Mouse (Mus musculus) liver, embryonic 11.5 days (tissue): ENCODE measurements around the gene H2-T3. TPM values are rescaled to one million over a fixed set of nuclear protein-coding genes. Genes with fewer than 3 reads are reported as not detected.
"Not testable (repeated sequence)": the region's sequence is repeated elsewhere in the genome, so short reads cannot be mapped to it uniquely, and the experiment has no call there.

Experiments used
- ATAC-seq: fragments of 200-750 bp; cut with Nextera tagmentation; replicated peaks from 2 replicates; pipeline ENCODE4 v1.8.0; 2017; ENCODE audit warnings: moderate number of reproducible peaks, mild to moderate bottlenecking, moderate TSS enrichment, moderate library complexity; ENCODE audit not compliant: low FRiP score
- DNase-seq: peaks from one replicate; pipeline ENCODE4 v3.0.0-alpha.2; 2017; ENCODE audit warnings: low spot score
- H3K27ac ChIP-seq: fragments of 300-500 bp; sonication (generic); 2 replicates; pipeline ENCODE4 v1.5.1; 2014; ENCODE audit warnings: mild to moderate bottlenecking, low read depth, low read length, control low read depth
- H3K27me3 ChIP-seq: fragments of 300-500 bp; sonication (generic); replicated peaks from 2 replicates; pipeline ENCODE4 v1.6.1; 2014; ENCODE audit warnings: low read length, mixed read lengths; ENCODE audit not compliant: control insufficient read depth, insufficient read depth
- H3K36me3 ChIP-seq: fragments of 300-500 bp; sonication (generic); 2 replicates; pipeline ENCODE4 v1.6.1; 2014; ENCODE audit warnings: mild to moderate bottlenecking, low read length, moderate library complexity, mixed read lengths; ENCODE audit not compliant: control insufficient read depth, insufficient read depth
- H3K4me1 ChIP-seq: fragments of 300-500 bp; sonication (generic); replicated peaks from 2 replicates; pipeline ENCODE4 v1.6.1; 2014; ENCODE audit warnings: low read length, mixed read lengths; ENCODE audit not compliant: control insufficient read depth, insufficient read depth
- H3K4me2 ChIP-seq: fragments of 300-500 bp; sonication (generic); 2 replicates; pipeline ENCODE4 v1.6.1; 2014; ENCODE audit warnings: mild to moderate bottlenecking, control low read depth, moderate library complexity
- H3K4me3 ChIP-seq: fragments of 300-500 bp; sonication (generic); 2 replicates; pipeline ENCODE4 v1.5.1; 2014; ENCODE audit warnings: low read depth, low read length, control low read depth
- H3K9ac ChIP-seq: fragments of 300-500 bp; sonication (generic); 2 replicates; pipeline ENCODE4 v1.6.1; 2014; ENCODE audit warnings: low read depth, low read length, control low read depth
- H3K9me3 ChIP-seq: fragments of 300-500 bp; sonication (generic); 2 replicates; pipeline ENCODE4 v1.6.1; 2016; ENCODE audit warnings: low read length, inconsistent platforms, mixed read lengths; ENCODE audit not compliant: control insufficient read depth
- WGBS: fragments of 180-500 bp; shearing (Covaris S2); extraction: QIAGEN DNeasy Blood & Tissue Kit; methylation state at CpG from one replicate; pipeline ENCODE4 v1.1.7; 2014; 5-methylcytosine and 5-hydroxymethylcytosine counted together
- polyA plus RNA-seq: library from polyadenylated mRNA; unstranded; fragments of >200 nt; fragmentation: Nextera tagmentation; extraction: Ambion mirVana; gene quantifications from 2 replicates; pipeline ENCODE4 v1.2.1, GENCODE M21; 2014

Gene H2-T3
- polyA plus RNA-seq, 1 experiment from 2014 or later = not detected

DNA sequence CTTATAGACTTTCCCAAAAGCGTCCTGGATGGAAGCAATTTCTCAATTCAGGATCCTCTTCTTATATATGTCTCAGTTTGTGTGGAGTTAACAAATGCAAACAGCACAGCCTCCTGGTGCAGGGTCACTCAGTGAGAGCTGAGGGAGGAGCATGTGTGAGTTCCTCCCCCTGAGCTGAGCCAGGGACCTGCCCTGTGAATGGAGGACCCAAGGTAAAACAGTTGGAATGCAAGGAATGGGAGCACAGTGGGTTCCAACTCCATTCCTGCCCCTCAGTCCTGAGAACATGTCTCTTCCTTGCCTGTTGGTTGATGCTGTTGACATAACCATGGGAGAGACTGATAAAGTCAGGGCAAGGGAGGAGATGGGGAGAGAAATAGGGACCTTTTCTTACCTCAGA, 21.0 kb downstream of the H2-T3 start:
- not testable (repeated sequence) for H3K9me3 ChIP-seq, H3K4me1 ChIP-seq, H3K9ac ChIP-seq, H3K4me2 ChIP-seq, H3K27ac ChIP-seq, H3K36me3 ChIP-seq, ATAC-seq, DNase-seq, H3K4me3 ChIP-seq
- no CpG with 5 or more reads among the region's 1 CpGs for WGBS
- H3K27me3 ChIP-seq = peaks cover 53% of the 10 kb centered on the region

GRCm38 (mm10) chr17:36168039-36168652, 21.9 kb downstream of the H2-T3 start, which contains the start of gene Gm8909:
Gm8909 (minus strand) TSS chr17:36168537.
- Histone ChIP-seq H3K27ac (no peak within 1 kb of the TSS), H3K36me3 (no peaks in the 10 kb centered on the region), H3K27me3 (peaks cover 60% of the 10 kb centered on the region), H3K4me3 (peak within 1 kb of the TSS; percentile 42), H3K9me3 (no peaks in the 10 kb centered on the region), H3K4me1 (0 out of 2 replicates have a peak, but pooled peaks cover 3% of the 10 kb centered on the region), H3K9ac (no peak within 1 kb of the TSS), H3K4me2 (peak within 1 kb of the TSS; percentile 48)
- ATAC-seq = no peak
- WGBS = 4% methylated on average over 63 of the region's 63 CpGs
- no peak for DNase-seq

DNA sequence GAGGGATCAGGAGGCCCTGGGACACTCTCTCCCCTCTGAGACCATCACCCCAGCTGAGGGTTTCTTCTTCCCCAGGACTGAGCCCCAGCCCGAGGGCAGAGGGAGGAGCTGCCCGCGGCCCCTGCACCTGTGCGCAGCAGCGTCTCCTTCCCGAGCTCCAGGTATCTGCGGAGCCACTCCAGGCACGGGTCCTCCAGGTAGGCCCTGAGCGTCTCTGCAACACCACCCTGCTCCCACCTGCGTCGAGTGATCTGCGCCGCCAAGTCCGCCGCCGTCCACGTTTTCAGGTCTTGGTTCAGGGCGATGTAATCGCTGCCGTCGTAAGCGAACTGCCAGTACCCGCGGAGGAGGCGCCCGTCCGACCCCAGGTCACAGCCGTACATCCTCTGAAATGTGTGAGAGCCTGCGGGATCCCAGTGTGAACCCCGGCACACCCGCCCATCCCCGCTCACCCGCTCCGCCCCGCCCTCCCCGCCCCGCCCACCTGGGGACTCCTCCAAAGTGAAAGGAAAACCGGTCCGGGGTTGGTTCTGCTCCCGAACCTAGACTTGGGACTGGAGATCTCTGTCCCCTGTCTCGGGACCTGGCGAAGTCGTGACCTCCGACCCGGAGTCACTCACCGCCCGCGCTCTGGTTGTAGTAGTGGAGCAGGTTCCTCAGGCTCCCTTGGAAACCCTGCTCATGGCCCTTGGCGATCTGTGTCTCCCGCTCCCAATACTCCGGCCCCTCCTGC, 22.6 kb downstream of the H2-T3 start:
- Histone ChIP-seq H3K36me3 (no peaks in the 10 kb centered on the region), H3K4me1 (0 out of 2 replicates have a peak, but pooled peaks cover 3% of the 10 kb centered on the region), H3K9ac (no peak overlapping the region), H3K27ac (no peak overlapping the region), H3K9me3 (no peaks in the 10 kb centered on the region), H3K4me2 (peak overlapping the region; percentile 48), H3K27me3 (peaks cover 66% of the 10 kb centered on the region), H3K4me3 (peak overlapping the region; percentile 42)
- 3% methylated on average over 49 of the region's 51 CpGs for WGBS
- ATAC-seq = no peak; the same call in 1 of the 2 replicates
- DNase-seq = no peak

DNA sequence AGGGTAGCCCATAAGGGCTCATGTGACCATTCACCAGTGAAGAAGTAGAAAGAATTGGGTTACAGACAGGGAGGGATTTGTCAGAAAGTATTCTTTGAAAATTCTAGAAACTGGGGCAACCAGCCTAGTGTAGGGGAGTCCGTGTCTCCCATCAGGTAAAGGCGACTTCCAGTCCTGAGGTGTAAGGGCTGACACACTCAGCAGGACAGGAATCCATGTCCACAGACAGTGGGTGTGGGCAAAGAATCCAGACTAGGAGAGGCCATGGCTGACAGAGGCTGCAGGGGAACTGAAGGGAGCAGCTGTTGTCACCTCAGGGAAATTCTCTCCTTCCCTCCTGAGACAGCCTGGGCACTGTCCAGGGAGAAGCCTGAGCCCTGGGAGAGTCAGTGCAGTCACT, 23.2 kb downstream of the H2-T3 start:
- H3K27ac ChIP-seq, H3K4me2 ChIP-seq, H3K9ac ChIP-seq, H3K4me1 ChIP-seq, ATAC-seq, H3K9me3 ChIP-seq, DNase-seq, H3K36me3 ChIP-seq, H3K4me3 ChIP-seq: not testable (repeated sequence)
- WGBS = 21% methylated on average over 2 of the region's 2 CpGs
- H3K27me3 ChIP-seq = peaks cover 71% of the 10 kb centered on the region

DNA sequence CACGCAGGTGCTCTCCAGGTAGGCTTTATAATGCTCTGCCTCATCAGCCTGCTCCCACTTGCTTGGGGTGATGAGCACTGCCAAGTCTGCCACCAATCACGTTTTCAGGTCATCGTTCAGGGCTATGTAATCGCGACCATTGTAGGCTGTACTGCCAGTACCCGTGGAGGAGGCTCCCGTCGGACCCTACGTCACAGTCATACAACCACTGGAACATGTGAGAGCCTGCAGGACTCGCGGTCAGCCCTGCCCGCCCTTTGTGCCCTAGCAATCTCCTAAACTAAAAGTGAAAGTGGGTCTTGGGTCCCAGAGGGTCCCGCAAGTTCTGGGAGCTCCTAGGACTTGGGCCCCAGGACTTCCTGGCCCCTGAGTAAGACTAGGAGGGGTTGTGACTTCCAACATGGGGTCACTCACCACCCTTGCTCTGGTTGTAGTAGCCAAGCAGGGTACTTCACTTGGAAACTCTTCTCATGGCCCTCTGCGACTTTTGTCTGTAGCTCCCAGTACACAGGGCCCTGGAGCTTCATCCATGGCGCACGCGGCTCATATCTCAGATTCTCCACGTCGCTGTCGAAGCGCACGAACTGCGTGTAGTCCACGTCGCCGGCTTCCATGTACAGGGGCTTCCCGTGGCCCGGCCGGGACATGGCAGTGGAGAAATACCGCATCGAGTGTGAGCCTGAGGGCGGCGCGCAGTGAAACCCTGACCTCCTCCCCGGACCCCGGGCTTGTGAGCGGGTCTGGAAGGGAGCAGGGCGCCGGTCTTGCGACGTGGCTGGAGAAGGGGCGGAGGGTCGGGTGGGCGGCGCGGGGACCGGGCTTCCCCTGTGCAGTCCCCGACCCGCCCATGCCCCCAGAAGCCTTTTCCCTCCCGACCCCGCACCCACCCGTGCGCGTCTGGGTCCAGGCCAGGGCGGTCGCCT, 28.7 kb downstream of the H2-T3 start:
- WGBS = 4% methylated on average over 44 of the region's 56 CpGs
- H3K36me3 ChIP-seq = no peaks in the 10 kb centered on the region
- H3K4me2 ChIP-seq = peak overlapping the region; percentile 42
- peak overlapping the region; percentile 24 for H3K4me3 ChIP-seq
- peaks cover 67% of the 10 kb centered on the region for H3K27me3 ChIP-seq
- ATAC-seq (no peak), DNase-seq (peak; percentile 38)
- H3K9me3 ChIP-seq = no peaks in the 10 kb centered on the region
- no peak overlapping the region for H3K27ac ChIP-seq
- no peaks in the 10 kb centered on the region for H3K4me1 ChIP-seq
- H3K9ac ChIP-seq = no peak overlapping the region

GRCm38 (mm10) chr17:36158264-36158663, 31.8 kb downstream of the H2-T3 start:
- not testable (repeated sequence) for H3K36me3 ChIP-seq, H3K4me1 ChIP-seq, H3K9ac ChIP-seq, ATAC-seq, H3K27ac ChIP-seq, H3K4me3 ChIP-seq, H3K9me3 ChIP-seq, H3K4me2 ChIP-seq
- H3K27me3 ChIP-seq = peaks cover 62% of the 10 kb centered on the region
- peak; percentile 26 for DNase-seq
- 12% methylated on average over 11 of the region's 11 CpGs for WGBS

DNA sequence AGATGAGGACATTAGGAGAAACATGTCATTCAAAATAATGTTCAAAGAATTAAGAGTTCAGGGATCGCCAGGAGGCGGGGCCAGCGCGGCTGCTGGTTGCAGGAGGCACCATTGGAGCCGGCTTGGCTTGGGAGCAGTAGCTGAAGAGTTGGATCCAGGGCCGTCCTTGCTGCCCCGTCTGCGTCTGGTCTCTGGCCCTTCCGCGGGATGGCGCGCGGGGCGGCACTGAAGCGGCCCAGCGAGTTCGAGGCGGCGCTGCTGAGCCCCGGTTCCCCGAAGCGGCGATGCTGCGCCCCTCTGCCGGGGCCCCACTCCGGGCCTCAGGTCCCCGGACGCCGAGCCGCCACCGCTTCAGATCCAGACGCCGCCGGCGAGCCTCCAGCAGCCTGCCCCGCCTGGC, 32.3 kb downstream of the H2-T3 start:
- ATAC-seq, H3K4me1 ChIP-seq: not testable (repeated sequence)

GRCm38 (mm10) chr17:36154271-36155149, 35.6 kb downstream of the H2-T3 start:
- Histone ChIP-seq H3K9ac (no peak overlapping the region), H3K4me3 (no peak overlapping the region), H3K36me3 (no peaks in the 10 kb centered on the region), H3K27me3 (peaks cover 46% of the 10 kb centered on the region), H3K9me3 (no peaks in the 10 kb centered on the region), H3K4me1 (no peaks in the 10 kb centered on the region), H3K27ac (no peak overlapping the region), H3K4me2 (no peak overlapping the region)
- WGBS = 17% methylated on average over 3 of the region's 3 CpGs
- no peak for ATAC-seq
- DNase-seq = no peak

More for the DNA sequence above, 32.3 kb downstream of the H2-T3 start:
- not testable (repeated sequence) for H3K9ac ChIP-seq, H3K27ac ChIP-seq, H3K36me3 ChIP-seq, H3K9me3 ChIP-seq
- Histone ChIP-seq H3K27me3 (peaks cover 62% of the 10 kb centered on the region), H3K4me2 (peak overlapping the region; percentile 43), H3K4me3 (peak overlapping the region; percentile 28; the same call in 1 of the 2 replicates)
- peak; percentile 36 for DNase-seq
- 1% methylated on average over 36 of the region's 36 CpGs for WGBS
